Mouse (Mus musculus): Measurements from ENCODE around the gene Tfpi2.

The Tfpi2 gene

GRCm38 (mm10) chr6:3922870-3923269, 65.8 kb downstream of the Tfpi2 start:
- no peak for DNase-seq (ENCODE audit: extremely low read depth, low read depth, low spot score)

DNA sequence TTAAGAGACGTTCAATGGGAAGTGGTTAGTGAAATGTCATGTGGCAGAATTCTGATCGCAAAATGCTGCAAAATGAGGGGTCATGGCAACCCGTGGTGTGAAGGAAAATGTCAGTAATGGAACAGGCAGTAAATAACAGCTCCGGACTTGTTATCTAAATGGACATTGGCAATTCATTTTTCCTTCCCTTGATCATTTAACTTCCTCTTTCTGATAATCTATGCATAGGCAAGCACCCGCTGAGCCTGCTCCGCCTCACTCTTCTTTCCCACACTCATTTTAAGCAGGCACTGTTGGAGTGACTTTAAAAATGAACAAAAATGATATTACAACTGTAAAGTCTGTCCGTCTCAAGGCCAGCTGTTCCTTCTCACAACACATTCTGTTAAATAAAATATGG, 72.7 kb downstream of the Tfpi2 start:
- no peak for DNase-seq (ENCODE audit: extremely low read depth, low read depth, low spot score)
